Mouse (Mus musculus) midbrain, embryonic 14.5 days (tissue): ENCODE results near the gene Fbxo30. TPM values are rescaled to one million over a fixed set of nuclear protein-coding genes. Genes with fewer than 3 reads are reported as not detected.
A peak's percentile ranks its signal among the peaks of the same experiment; 100 is the strongest.

Experiments used
- ATAC-seq: fragments of 200-750 bp; cut with Nextera tagmentation; 2 replicates; pipeline ENCODE4 v1.8.0; 2017; ENCODE audit warnings: moderate number of reproducible peaks, moderate library complexity; ENCODE audit not compliant: low FRiP score, low TSS enrichment
- DNase-seq: peaks from one replicate; pipeline ENCODE4 v3.0.0-alpha.2; 2015
- H3K27ac ChIP-seq: fragments of 300-500 bp; sonication (generic); replicated peaks from 2 replicates; pipeline ENCODE4 v1.5.1; 2014; ENCODE audit warnings: mild to moderate bottlenecking, low read depth, low read length, moderate library complexity
- H3K27me3 ChIP-seq: fragments of 300-500 bp; sonication (generic); 2 replicates; pipeline ENCODE4 v1.6.1; 2014; ENCODE audit warnings: low read length, control low read depth, mixed read lengths; ENCODE audit not compliant: control insufficient read depth, insufficient read depth
- H3K36me3 ChIP-seq: fragments of 300-500 bp; sonication (generic); 2 replicates; pipeline ENCODE4 v1.6.1; 2014; ENCODE audit warnings: low read length, control low read depth; ENCODE audit not compliant: control insufficient read depth, insufficient read depth
- H3K4me1 ChIP-seq: fragments of 300-500 bp; sonication (generic); 2 replicates; pipeline ENCODE4 v1.6.1; 2014; ENCODE audit warnings: mild to moderate bottlenecking, antibody characterized with exemption, low read length, control low read depth; ENCODE audit not compliant: control insufficient read depth, insufficient read depth
- H3K4me2 ChIP-seq: fragments of 300-500 bp; sonication (generic); 2 replicates; pipeline ENCODE4 v1.6.1; 2014; ENCODE audit warnings: mild to moderate bottlenecking, low read length, moderate library complexity
- H3K4me3 ChIP-seq: fragments of 300-500 bp; sonication (generic); replicated peaks from 2 replicates; pipeline ENCODE4 v1.5.1; 2014; ENCODE audit warnings: low read depth, low read length
- H3K9ac ChIP-seq: fragments of 300-500 bp; sonication (generic); replicated peaks from 2 replicates; pipeline ENCODE4 v1.6.1; 2014; ENCODE audit warnings: mild to moderate bottlenecking, low read length, moderate library complexity
- H3K9me3 ChIP-seq: fragments of 300-500 bp; sonication (generic); 2 replicates; pipeline ENCODE4 v1.6.1; 2016; ENCODE audit warnings: low read length, control low read depth, mixed read lengths; ENCODE audit not compliant: control insufficient read depth
- WGBS: fragments of 180-500 bp; shearing (Covaris S2); extraction: QIAGEN DNeasy Blood & Tissue Kit; methylation state at CpG from one replicate; pipeline ENCODE4 v1.1.7; 2014; 5-methylcytosine and 5-hydroxymethylcytosine counted together
- polyA plus RNA-seq: library from polyadenylated mRNA; unstranded; fragments of >200 nt; fragmentation: Nextera tagmentation; extraction: Ambion mirVana; gene quantifications from 2 replicates; pipeline ENCODE4 v1.2.1, GENCODE M21; 2014

Fbxo30 gene
- polyA plus RNA-seq, 1 experiment from 2014 or later: 21.3 TPM

DNA sequence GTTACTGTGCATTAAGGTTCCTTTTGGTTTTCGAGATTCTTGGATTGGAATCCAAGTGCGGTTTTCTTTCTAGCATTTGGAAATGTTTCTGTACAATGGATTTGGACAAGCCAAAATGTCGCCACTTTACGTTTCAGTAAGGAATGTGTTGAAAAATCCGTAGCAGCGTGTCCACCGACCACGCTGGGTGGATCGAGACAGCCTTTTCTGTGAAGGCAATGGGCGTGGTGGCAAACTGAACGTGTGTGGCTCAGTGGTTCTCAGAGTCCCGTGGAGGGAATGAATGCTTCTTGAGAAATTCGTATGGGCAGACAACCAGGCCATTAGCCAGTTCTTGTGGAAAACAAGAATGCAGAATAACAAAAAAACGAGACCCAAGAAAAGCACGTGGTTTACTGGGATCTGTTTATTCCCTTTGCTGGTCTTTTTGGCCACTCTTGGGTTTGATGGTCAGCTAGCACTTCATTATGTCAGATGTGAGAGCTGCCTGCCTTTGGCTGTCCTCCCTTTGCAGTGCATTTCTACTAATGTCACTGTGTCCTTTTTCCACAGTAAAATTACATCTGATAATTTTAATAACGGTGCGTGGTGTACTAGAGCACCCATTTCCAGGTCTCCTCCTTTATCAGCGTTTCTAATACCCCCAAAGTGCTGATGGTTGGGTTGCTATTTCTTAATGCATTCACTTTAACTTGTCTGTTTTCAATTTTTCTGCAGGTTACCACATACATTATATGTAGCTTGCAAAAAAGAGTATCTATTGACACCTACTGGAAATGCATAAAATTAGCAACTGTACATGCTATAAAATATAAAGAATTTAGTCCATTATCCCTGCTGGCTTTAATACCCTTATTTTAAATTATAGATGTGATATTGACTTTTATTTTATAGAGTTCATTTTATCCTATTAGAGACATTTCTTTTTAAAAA, 63.7 kb downstream of the Fbxo30 start:
- 79% methylated on average over 18 of the region's 18 CpGs for WGBS
- H3K4me2 ChIP-seq: peak overlapping the region; percentile 71; the same call in 1 of the 2 replicates

More for the DNA sequence above, 63.7 kb downstream of the Fbxo30 start:
- DNase-seq (peak; percentile 11), ATAC-seq (no peak)
- Histone ChIP-seq H3K4me1 (no peaks in the 10 kb centered on the region), H3K36me3 (no peaks in the 10 kb centered on the region), H3K9me3 (no peaks in the 10 kb centered on the region), H3K9ac (no peak overlapping the region), H3K4me3 (no peak overlapping the region), H3K27ac (no peak overlapping the region), H3K27me3 (no peaks in the 10 kb centered on the region)

Other genes with a start within 250 kb of the Fbxo30 start
- gene Grm1, start 199.0 kb upstream of the Fbxo30 start, polyA plus RNA-seq: 5.1 and 8.0 TPM in 2 replicates
- gene Shprh, start 131.9 kb upstream of the Fbxo30 start, polyA plus RNA-seq: 25.8 and 33.4 TPM in 2 replicates
- gene Epm2a, start 62.1 kb downstream of the Fbxo30 start, polyA plus RNA-seq: 1.9 and 2.9 TPM in 2 replicates